Mouse (Mus musculus): ENCODE results near the gene Fem1a. TPM values are rescaled to one million over a fixed set of nuclear protein-coding genes. Genes with fewer than 3 reads are reported as not detected.
A peak's percentile ranks its signal among the peaks of the same experiment; 100 is the strongest.

Fem1a gene
- total and polyA plus RNA-seq, 3 experiments, result 16.6 to 26.0 (median 17.5) TPM

- TF ChIP-seq BHLHE40 (IDR thresholded peaks at IDR 0.05; ENCODE audit: low read depth, low read length) (peak; percentile 74), MAZ (IDR thresholded peaks at IDR 0.05; ENCODE audit: low read depth, low read length) (no peak; the same call in 1 of the 2 replicates), USF2 (conservative IDR thresholded peaks at IDR 0.05; ENCODE audit: low read depth, low read length) (no peak), RAD21 (IDR thresholded peaks at IDR 0.05; ENCODE audit: low read depth, low read length) (no peak), CHD2 (IDR thresholded peaks at IDR 0.05; ENCODE audit: low read length) (peak; percentile 48; the same call in 1 of the 2 replicates), ZMIZ1 (IDR thresholded peaks at IDR 0.05; ENCODE audit: low read depth, low read length) (peak; percentile 22; the same call in 1 of the 2 replicates), E2F4 (IDR thresholded peaks at IDR 0.05; ENCODE audit: insufficient replicate concordance, low read depth, low read length) (no peak), POLR2AphosphoS2 (IDR thresholded peaks at IDR 0.05; ENCODE audit: low read depth, low read length) (peak; percentile 40; the same call in 1 of the 2 replicates), JUN (IDR thresholded peaks at IDR 0.05; ENCODE audit: insufficient read depth, low read depth, low read length) (no peak; the same call in 1 of the 2 replicates), GABPA (IDR thresholded peaks at IDR 0.05; ENCODE audit: insufficient replicate concordance, low read depth, low read length) (no peak), KAT2A (IDR thresholded peaks at IDR 0.05; ENCODE audit: insufficient replicate concordance, low read length) (0 out of 2 replicates have a peak, but pooled peaks have one; percentile 21), CHD1 (IDR thresholded peaks at IDR 0.05; ENCODE audit: low read depth, low read length) (no peak), JUND (conservative IDR thresholded peaks at IDR 0.05; ENCODE audit: low read depth, low read length) (no peak), UBTF (IDR thresholded peaks at IDR 0.05; ENCODE audit: low read depth, low read length) (no peak), ZNF384 (IDR thresholded peaks at IDR 0.05; ENCODE audit: low read depth, low read length) (no peak), HCFC1 (IDR thresholded peaks at IDR 0.05; ENCODE audit: low read depth, low read length) (peak; percentile 18; the same call in 1 of the 2 replicates), MXI1 (IDR thresholded peaks at IDR 0.05; ENCODE audit: low read depth, low read length) (0 out of 2 replicates have a peak, but pooled peaks have one; percentile 17), MEF2A (IDR thresholded peaks at IDR 0.05; ENCODE audit: borderline replicate concordance, low read depth, low read length) (0 out of 2 replicates have a peak, but pooled peaks have one; percentile 29), NRF1 (IDR thresholded peaks at IDR 0.05; ENCODE audit: low read depth, low read length) (no peak), USF1 (IDR thresholded peaks at IDR 0.05; ENCODE audit: low read depth, low read length) (no peak), SIN3A (IDR thresholded peaks at IDR 0.05; ENCODE audit: low read length) (0 out of 2 replicates have a peak, but pooled peaks have one; percentile 53), POLR2A (IDR thresholded peaks at IDR 0.05; ENCODE audit: low read depth, low read length) (peak; percentile 44; the same call in 1 of the 2 replicates), CTCF (conservative IDR thresholded peaks at IDR 0.05 in 1 of 2, IDR thresholded peaks at IDR 0.05 in 1 of 2; ENCODE audit: low read depth in 2 of 2, low read length in 2 of 2) (no peak), ZC3H11A (IDR thresholded peaks at IDR 0.05; ENCODE audit: low read depth, low read length) (no peak), PAX5 (IDR thresholded peaks at IDR 0.05; ENCODE audit: low read length) (no peak), MAX (IDR thresholded peaks at IDR 0.05; ENCODE audit: low read length) (peak; percentile 79; the same call in 1 of the 2 replicates), IRF4 (IDR thresholded peaks at IDR 0.05; ENCODE audit: low read depth, low read length) (peak; percentile 62; the same call in 1 of the 2 replicates), ETS1 (conservative IDR thresholded peaks at IDR 0.05; ENCODE audit: low read depth, low read length) (no peak; the same call in 1 of the 2 replicates), MYC (IDR thresholded peaks at IDR 0.05; ENCODE audit: low read depth, low read length) (peak; percentile 62), ELF1 (IDR thresholded peaks at IDR 0.05; ENCODE audit: low read depth, low read length) (no peak), RCOR1 (conservative IDR thresholded peaks at IDR 0.05; ENCODE audit: low read depth, low read length) (no peak), TBP (conservative IDR thresholded peaks at IDR 0.05; ENCODE audit: low read depth, low read length) (0 out of 2 replicates have a peak, but pooled peaks have one; percentile 47), TCF12 (IDR thresholded peaks at IDR 0.05; ENCODE audit: low read depth, low read length) (no peak), EP300 (IDR thresholded peaks at IDR 0.05; ENCODE audit: low read length) (peak; percentile 77), MAFK (IDR thresholded peaks at IDR 0.05; ENCODE audit: insufficient replicate concordance, low read length) (no peak), NELFE (IDR thresholded peaks at IDR 0.05; ENCODE audit: low read depth, low read length) (0 out of 2 replicates have a peak, but pooled peaks have one; percentile 2), ZKSCAN1 (IDR thresholded peaks at IDR 0.05; ENCODE audit: borderline replicate concordance, low read depth, low read length) (no peak), SMC3 (IDR thresholded peaks at IDR 0.05; ENCODE audit: low read depth, low read length) (no peak)
- H3K27ac ChIP-seq (ENCODE audit: insufficient read depth, low read depth), result peak overlapping the region; percentile 91
- H3K4me2 ChIP-seq (ENCODE audit: insufficient read depth, low read depth, poor library complexity, severe bottlenecking), result peak overlapping the region; percentile 8; the same call in 1 of the 2 replicates
- DNase-seq (ENCODE audit: extremely low read depth), result peak; percentile 76
- no peak overlapping the region for H3K4me3 ChIP-seq (replicated peaks in 1 of 3; ENCODE audit: low read depth in 2 of 3, low read length in 2 of 3, poor library complexity in 1 of 3)
- H3K36me3 ChIP-seq (replicated peaks in 1 of 2; ENCODE audit: control insufficient read depth in 1 of 2, insufficient read depth in 1 of 2, low read length in 1 of 2), result peaks cover 17 to 36% of the 10 kb centered on the region in 2 experiments
- H3K9ac ChIP-seq (ENCODE audit: insufficient read depth, low read depth), result no peak overlapping the region
- no peaks in the 10 kb centered on the region for H3K27me3 ChIP-seq (replicated peaks)
- in situ Hi-C loops (cut with MboI; ENCODE audit: low pct_ligation_motif_present, low pct_unique_long_range_greater_than_20kb, low sequenced_read_pairs) (no loop called here), dilution Hi-C loops (cut with MboI; ENCODE audit: extremely low pct_ligation_motif_present, extremely low pct_unique_long_range_greater_than_20kb, low sequenced_read_pairs) (no loop called here)
- peaks cover 37 to 81% of the 10 kb centered on the region in 2 experiments for H3K4me1 ChIP-seq (ENCODE audit: control insufficient read depth in 1 of 2, insufficient read depth in 2 of 2)
- H3K79me2 ChIP-seq (replicated peaks; ENCODE audit: control insufficient read depth, extremely low read depth, insufficient read depth, poor library complexity, severe bottlenecking), result peaks cover 34% of the 10 kb centered on the region
- H3K9me3 ChIP-seq (replicated peaks; ENCODE audit: low read length), result no peaks in the 10 kb centered on the region
Observed at GRCm38 (mm10) chr17:56265011-56265410, 8.4 kb downstream of the Fem1a start.
